Mouse (Mus musculus) kidney, adult 8-10 months (tissue): ENCODE data around the gene Olfr364-ps1.

Experiments used
- DNase-seq, 2 experiments: peaks; one replicate each; pipeline ENCODE4 v3.0.0; 2022

Olfr364-ps1 gene

DNA sequence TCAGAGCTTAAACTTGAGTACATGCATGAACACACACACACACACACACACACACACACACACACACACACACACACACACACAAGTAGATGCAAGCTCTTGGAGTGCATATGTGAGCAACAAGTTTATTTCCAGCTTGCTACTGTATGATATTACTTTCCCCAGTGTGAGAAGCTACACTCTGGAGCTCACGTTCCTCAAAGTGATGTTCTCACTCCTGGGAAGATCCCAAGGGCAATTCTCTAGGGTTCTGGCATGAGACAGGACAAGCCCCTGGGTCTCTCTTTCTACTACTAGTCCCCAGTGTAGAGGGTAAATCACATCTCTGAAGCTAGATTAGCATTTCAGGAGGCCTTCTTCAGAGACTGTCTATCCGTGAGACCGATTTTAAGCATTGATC is at the start of gene Olfr364-ps1:
TSS of gene Olfr364-ps1 (plus strand) at position 301 of the 400 bp plus-strand sequence.
- DNase-seq: no peak

DNA sequence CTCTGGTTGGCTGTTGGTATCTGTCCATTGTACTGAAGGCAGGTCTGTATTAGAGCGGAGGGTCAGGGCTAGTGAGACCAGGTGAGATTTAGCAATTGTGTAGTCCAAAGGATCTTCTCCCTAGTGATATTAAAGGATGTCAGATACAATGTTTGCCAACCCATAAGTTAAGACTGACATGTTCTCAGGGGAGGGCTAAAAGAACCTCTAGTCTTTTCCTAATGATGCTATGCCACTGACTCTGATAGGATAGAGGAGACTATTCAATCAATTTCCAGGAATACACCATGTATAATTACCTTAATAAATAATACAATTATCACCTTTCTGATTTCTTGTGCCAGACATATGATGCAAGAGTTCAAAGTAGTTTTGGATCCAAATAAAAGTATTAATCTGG is 21.3 kb upstream of the Olfr364-ps1 start, which contains the start of gene Olfr362:
TSS of gene Olfr362 (minus strand) at position 101 of the 400 bp plus-strand sequence.
- DNase-seq: no peak

DNA sequence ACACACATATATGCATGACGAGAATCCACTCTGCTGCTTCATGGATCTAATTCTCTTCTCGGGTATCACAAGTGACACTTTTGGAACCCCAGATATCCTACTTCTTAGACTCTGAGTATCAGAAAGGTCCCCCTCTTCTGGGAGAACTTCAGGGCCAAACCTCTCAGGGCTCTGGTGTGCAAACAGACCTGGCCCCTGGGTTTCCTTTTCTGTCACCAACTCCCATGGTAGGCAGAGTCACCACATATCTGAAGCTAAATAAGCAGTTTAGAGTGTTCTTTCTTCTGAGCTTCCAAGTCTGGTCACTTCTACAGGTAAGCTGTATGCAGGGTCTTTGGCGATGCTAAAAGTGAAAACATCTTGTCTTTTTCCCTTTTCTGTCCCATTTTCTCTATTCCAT is 48.8 kb downstream of the Olfr364-ps1 start, which contains the start of gene Olfr365:
TSS of gene Olfr365 (plus strand) at position 301 of the 400 bp plus-strand sequence.
- no peak for DNase-seq
